Mouse (Mus musculus) Muller cell, postnatal 12 days (primary cell): Measurements from ENCODE around the gene Gm20403.
"Not testable (repeated sequence)": the region's sequence is repeated elsewhere in the genome, so short reads cannot be mapped to it uniquely, and the experiment has no call there.

Experiments
- DNase-seq: peaks from one replicate; pipeline ENCODE4 v3.0.0-alpha.2; 2015; ENCODE audit errors: inconsistent ontology term

Gene Gm20403

GRCm38 (mm10) chr12:54986052-54986717 is at the start of gene Gm20403:
Gene Gm20403, minus strand, starts transcription at chr12:54986529.
- DNase-seq: peak; percentile 80

- no peak for DNase-seq
Observed at GRCm38 (mm10) chr12:55027088-55027487, 40.8 kb upstream of the Gm20403 start.

GRCm38 (mm10) chr12:55023284-55023683 is 37.0 kb upstream of the Gm20403 start:
- DNase-seq: no peak

GRCm38 (mm10) chr12:55019421-55019877 is 33.1 kb upstream of the Gm20403 start:
- no peak for DNase-seq

- DNase-seq: no peak
Observed at GRCm38 (mm10) chr12:55017119-55017721, 30.9 kb upstream of the Gm20403 start.

- no peak for DNase-seq
Observed at GRCm38 (mm10) chr12:55016339-55017118, 30.2 kb upstream of the Gm20403 start.

GRCm38 (mm10) chr12:55015428-55015827 is 29.1 kb upstream of the Gm20403 start:
- no peak for DNase-seq

- no peak for DNase-seq
Observed at GRCm38 (mm10) chr12:55013626-55014398, 27.5 kb upstream of the Gm20403 start, which contains the start of gene Baz1a. Gene Baz1a, minus strand, starts transcription at chr12:55014348.

GRCm38 (mm10) chr12:55013031-55013430 is 26.7 kb upstream of the Gm20403 start:
- no peak for DNase-seq

- no peak for DNase-seq
Observed at GRCm38 (mm10) chr12:55007361-55008008, 21.2 kb upstream of the Gm20403 start.

- no peak for DNase-seq
Observed at GRCm38 (mm10) chr12:55006071-55006470, 19.7 kb upstream of the Gm20403 start.

- DNase-seq: no peak
Observed at GRCm38 (mm10) chr12:55004396-55004795, 18.1 kb upstream of the Gm20403 start.

GRCm38 (mm10) chr12:55003843-55004242 is 17.5 kb upstream of the Gm20403 start:
- DNase-seq: no peak

- not testable (repeated sequence) for DNase-seq
Observed at GRCm38 (mm10) chr12:55002532-55002931, 16.2 kb upstream of the Gm20403 start.

GRCm38 (mm10) chr12:54999016-54999690 is 12.8 kb upstream of the Gm20403 start:
- DNase-seq: no peak

GRCm38 (mm10) chr12:54998411-54998810 is 12.1 kb upstream of the Gm20403 start:
- DNase-seq: no peak

- DNase-seq: no peak
Observed at GRCm38 (mm10) chr12:54996979-54997474, 10.7 kb upstream of the Gm20403 start.

GRCm38 (mm10) chr12:54995965-54996364 is 9.6 kb upstream of the Gm20403 start:
- peak; percentile 62 for DNase-seq

- DNase-seq: no peak
Observed at GRCm38 (mm10) chr12:54994418-54994817, 8.1 kb upstream of the Gm20403 start.

- DNase-seq: no peak
Observed at GRCm38 (mm10) chr12:54994068-54994386, 7.7 kb upstream of the Gm20403 start.
